Mouse (Mus musculus) gastrocnemius, adult 2 months (tissue): ENCODE measurements at regions not wholly inside any gene's neighbourhood (a gene's known extent, or its start where the extent isn't known, plus 50 kb on each side); places are given as distances from the start of the nearest gene placed in this dataset.

ENCODE experiments used
- DNase-seq: peaks from one replicate; pipeline ENCODE4 v3.0.0; 2022
- H3K27ac ChIP-seq: fragments of 200-600 bp; 2 replicates; pipeline ENCODE4 v1.8.1; 2022; ENCODE audit warnings: mild to moderate bottlenecking
- H3K4me3 ChIP-seq: fragments of 200-600 bp; 2 replicates; pipeline ENCODE4 v1.8.1; 2022; ENCODE audit warnings: mild to moderate bottlenecking, moderate library complexity
- CTCF ChIP-seq: fragments of 200-600 bp; IDR thresholded peaks from 2 replicates; pipeline ENCODE4 v1.8.1; 2022; ENCODE audit warnings: antibody characterized with exemption, mild to moderate bottlenecking, moderate library complexity
- intact Hi-C: fragments of 180-260 bp; cut with DNase I; formaldehyde crosslinking; loops from one replicate; pipeline ENCODE4 v1.15.1; 2025

GRCm38 (mm10) chr15:60566267-60566666 is 287.3 kb downstream of the Fam84b start:
- intact Hi-C loops = no loop called here
- no peak for TF ChIP-seq CTCF
- Histone ChIP-seq H3K27ac (no peak overlapping the region), H3K4me3 (no peak overlapping the region)
- no peak for DNase-seq

GRCm38 (mm10) chr15:60565017-60565416 is 288.6 kb downstream of the Fam84b start:
- no peak for DNase-seq
- Histone ChIP-seq H3K4me3 (no peak overlapping the region), H3K27ac (no peak overlapping the region)
- TF ChIP-seq CTCF = no peak
- intact Hi-C loops = no loop called here

GRCm38 (mm10) chr15:60560641-60561040 is 292.9 kb downstream of the Fam84b start:
- H3K27ac ChIP-seq = no peak overlapping the region
- no peak overlapping the region for H3K4me3 ChIP-seq
- intact Hi-C loops = no loop called here
- no peak for TF ChIP-seq CTCF
- DNase-seq = no peak

- intact Hi-C loops = no loop called here
- no peak for TF ChIP-seq CTCF
- Histone ChIP-seq H3K27ac (no peak overlapping the region), H3K4me3 (no peak overlapping the region)
- DNase-seq = no peak
Measured at GRCm38 (mm10) chr15:60555691-60556090, 297.9 kb downstream of the Fam84b start.

GRCm38 (mm10) chr15:60554587-60554986 is 299.0 kb downstream of the Fam84b start:
- intact Hi-C loops = no loop called here
- no peak for DNase-seq
- no peak for TF ChIP-seq CTCF
- H3K4me3 ChIP-seq = no peak overlapping the region
- no peak overlapping the region for H3K27ac ChIP-seq

- DNase-seq = no peak
- intact Hi-C loops = no loop called here
- no peak overlapping the region for H3K27ac ChIP-seq
Measured at GRCm38 (mm10) chr15:60548045-60548444, 305.5 kb downstream of the Fam84b start.

GRCm38 (mm10) chr15:60537191-60537590 is 316.4 kb downstream of the Fam84b start:
- no peak for DNase-seq
- intact Hi-C loops = no loop called here
- TF ChIP-seq CTCF = no peak
- Histone ChIP-seq H3K4me3 (no peak overlapping the region), H3K27ac (no peak overlapping the region)

More at GRCm38 (mm10) chr15:60548045-60548444, 305.5 kb downstream of the Fam84b start:
- H3K4me3 ChIP-seq = no peak overlapping the region
- TF ChIP-seq CTCF = no peak

- intact Hi-C loops = no loop called here
- no peak for DNase-seq
- no peak overlapping the region for H3K27ac ChIP-seq
- no peak overlapping the region for H3K4me3 ChIP-seq
- TF ChIP-seq CTCF = no peak
Measured at GRCm38 (mm10) chr15:60534701-60535100, 318.9 kb downstream of the Fam84b start.

- intact Hi-C loops = no loop called here
- no peak overlapping the region for H3K4me3 ChIP-seq
- TF ChIP-seq CTCF = no peak
- no peak overlapping the region for H3K27ac ChIP-seq
- DNase-seq = no peak
Measured at GRCm38 (mm10) chr15:60516810-60517209, 336.8 kb downstream of the Fam84b start.

- intact Hi-C loops = no loop called here
- no peak for DNase-seq
- Histone ChIP-seq H3K4me3 (no peak overlapping the region), H3K27ac (no peak overlapping the region)
- TF ChIP-seq CTCF = no peak
Measured at GRCm38 (mm10) chr15:60476755-60477310, 376.7 kb downstream of the Fam84b start.

GRCm38 (mm10) chr15:60475086-60475485 is 378.5 kb downstream of the Fam84b start:
- no peak overlapping the region for H3K27ac ChIP-seq
- no peak for DNase-seq
- no peak for TF ChIP-seq CTCF
- intact Hi-C loops = no loop called here
- no peak overlapping the region for H3K4me3 ChIP-seq

GRCm38 (mm10) chr15:60431916-60432315 is 415.5 kb upstream of the 4933412E24Rik start:
- Histone ChIP-seq H3K4me3 (no peak overlapping the region), H3K27ac (no peak overlapping the region)
- intact Hi-C loops = no loop called here
- no peak for TF ChIP-seq CTCF
- no peak for DNase-seq

GRCm38 (mm10) chr15:60419081-60419480 is 402.7 kb upstream of the 4933412E24Rik start:
- TF ChIP-seq CTCF = no peak
- no peak overlapping the region for H3K4me3 ChIP-seq
- intact Hi-C loops = no loop called here
- DNase-seq = no peak
- no peak overlapping the region for H3K27ac ChIP-seq

GRCm38 (mm10) chr15:60392267-60392666 is 375.9 kb upstream of the 4933412E24Rik start:
- intact Hi-C loops = no loop called here
- Histone ChIP-seq H3K4me3 (no peak overlapping the region), H3K27ac (no peak overlapping the region)
- TF ChIP-seq CTCF = no peak
- no peak for DNase-seq
